Comparison of ENCODE assay signal across 9 mouse cellular contexts in genomic region chr2:19656436-19656835, GRCm38 (mm10). TPM values are rescaled to one million over a fixed set of nuclear protein-coding genes. Genes with fewer than 3 reads are reported as not detected.
DNase-seq lines count a peak whose midpoint lies in the region; ATAC-seq and TF ChIP-seq lines count a peak whose summit lies in the region.
"Had no signal": no experiment of that assay in that cellular context is flagged by ENCODE, and none has a peak within 500 bp of the region (broad histone marks: within the 10 kb centered on the region; RNA-seq: fewer than 3 reads in every experiment).

No protein-coding gene starts in this region.

- H3K4me3 ChIP-seq in E14TG2a.4 (replicated peaks; ENCODE audit: low read length) = peak overlapping the region; percentile 89
- no peak overlapping the region for H3K4me3 ChIP-seq in hindbrain, embryonic 15.5 days
- H3K4me3 ChIP-seq in liver, embryonic 13.5 days (replicated peaks) = peak overlapping the region; percentile 76; the same call in 1 of the 2 replicates

- H3K27me3 ChIP-seq in E14TG2a.4 (ENCODE audit: insufficient read depth, low read length) = no peaks in the 10 kb centered on the region
- peaks cover 21% of the 10 kb centered on the region for H3K27me3 ChIP-seq in hindbrain, embryonic 15.5 days
- H3K27me3 ChIP-seq in liver, embryonic 13.5 days = peaks cover 24% of the 10 kb centered on the region

- H3K27ac ChIP-seq in hindbrain, embryonic 15.5 days (replicated peaks) = no peak overlapping the region
- no peak overlapping the region for H3K27ac ChIP-seq in liver, embryonic 13.5 days

- peak overlapping the region; percentile 79 for H3K4me2 ChIP-seq in hindbrain, embryonic 15.5 days
- H3K4me2 ChIP-seq in liver, embryonic 13.5 days = peak overlapping the region; percentile 97

- H3K4me1 ChIP-seq in E14TG2a.4 (replicated peaks; ENCODE audit: low read depth, low read length) = peaks cover 28% of the 10 kb centered on the region
- H3K4me1 ChIP-seq in hindbrain, embryonic 15.5 days (replicated peaks) = peaks cover 23% of the 10 kb centered on the region
- peaks cover 28% of the 10 kb centered on the region for H3K4me1 ChIP-seq in liver, embryonic 13.5 days (replicated peaks)

- TF ChIP-seq CTCF in E14TG2a.4 (conservative IDR thresholded peaks at IDR 0.05; ENCODE audit: low read length) = no peak

- no peak for ATAC-seq in cerebellum, adult (ENCODE audit: insufficient number of reproducible peaks, low FRiP score, low TSS enrichment)
- ATAC-seq in hindbrain, embryonic 15.5 days (ENCODE audit: low FRiP score, low read depth) = no peak
- ATAC-seq in liver, embryonic 13.5 days (ENCODE audit: low read depth) = no peak
- no peak for ATAC-seq in frontal cortex, adult (ENCODE audit: low TSS enrichment)

- peak; percentile 52 for DNase-seq in cerebellum, adult 11-12 months
- no peak for DNase-seq in liver, embryonic 13.5 days
- no peak for DNase-seq in urinary bladder, postnatal 4 days (ENCODE audit: low spot score in 2 of 2)
- no peak for DNase-seq in ovary, postnatal 10 days (ENCODE audit: low spot score)
- DNase-seq: layer of hippocampus, postnatal 36 days had no signal

- H3K9me3 ChIP-seq in E14TG2a.4 (ENCODE audit: low read length) = no peaks in the 10 kb centered on the region
- no peaks in the 10 kb centered on the region for H3K9me3 ChIP-seq in hindbrain, embryonic 15.5 days
- H3K9me3 ChIP-seq in liver, embryonic 13.5 days (replicated peaks) = no peaks in the 10 kb centered on the region

- H3K9ac ChIP-seq in hindbrain, embryonic 15.5 days = no peak overlapping the region
- peak overlapping the region; percentile 68; the same call in 1 of the 2 replicates for H3K9ac ChIP-seq in liver, embryonic 13.5 days

- H3K36me3 ChIP-seq in E14TG2a.4 (ENCODE audit: insufficient read depth, low read length) = no peaks in the 10 kb centered on the region
- no peaks in the 10 kb centered on the region for H3K36me3 ChIP-seq in hindbrain, embryonic 15.5 days
- H3K36me3 ChIP-seq in liver, embryonic 13.5 days = no peaks in the 10 kb centered on the region

- WGBS in hindbrain, embryonic 15.5 days = 25% methylated on average over 5 of the region's 5 CpGs
- WGBS in liver, embryonic 13.5 days (ENCODE audit: insufficient replicate concordance) = 37% methylated on average over 5 of the region's 5 CpGs

RNA-seq across cellular contexts. Expression of gene Otud1, which starts 1.1 kb away (rescaled TPM):
- polyA plus RNA-seq in hindbrain, embryonic 15.5 days (2015; fragmentation: Nextera tagmentation; extraction: Ambion mirVana) = 1.6 and 1.7 TPM in 2 replicates
- 0.48 and 0.65 TPM in 2 replicates for polyA plus RNA-seq in liver, embryonic 13.5 days (2015; fragmentation: Nextera tagmentation; extraction: Ambion mirVana)
